Mouse (Mus musculus) small intestine, adult 10 weeks (tissue): ENCODE data around the gene Ifi211. TPM values are rescaled to one million over a fixed set of nuclear protein-coding genes. Genes with fewer than 3 reads are reported as not detected.

Experiments used
- polyA plus RNA-seq: library from polyadenylated mRNA; stranded (reverse); fragments of 350-450 nt; fragmentation: Illumina TruSeq; extraction: RNeasy Lipid Tissue Mini Kit (QIAGEN cat#74804); gene quantifications from one replicate; pipeline ENCODE4 v1.2.3, GENCODE M21; 2014; ENCODE audit warnings: low replicate concordance

The Ifi211 gene
- 15.0 TPM for polyA plus RNA-seq

GRCm38 (mm10) chr1:173912548-173913255 lies at the start of gene Ifi211:
Gene Ifi211 (minus strand): TSS chr1:173913046.

GRCm38 (mm10) chr1:173941924-173942779 lies 29.3 kb upstream of the Ifi211 start, which contains the start of the genes Mndal and Ifi203:
Gene Mndal (minus strand): TSS chr1:173942491.
Gene Ifi203 (minus strand): TSS chr1:173942672.

Other genes starting within 250 kb of the Ifi211 start
- 2.9 TPM for gene Ifi208, start 239.4 kb downstream of the Ifi211 start, polyA plus RNA-seq
- gene Ifi207, start 171.3 kb downstream of the Ifi211 start, polyA plus RNA-seq, result 11.9 TPM
- gene Ifi204, start 146.1 kb downstream of the Ifi211 start, polyA plus RNA-seq, result 19.2 TPM
- gene Mndal, start 29.4 kb upstream of the Ifi211 start, polyA plus RNA-seq, result 95.8 TPM
- gene Ifi203, start 29.6 kb upstream of the Ifi211 start, polyA plus RNA-seq, result 65.1 TPM
- not detected for gene Ifi202b, start 69.7 kb upstream of the Ifi211 start, polyA plus RNA-seq
- gene Ifi205, start 118.8 kb upstream of the Ifi211 start, polyA plus RNA-seq, result 11.8 TPM
- gene Olfr433, start 127.7 kb upstream of the Ifi211 start, polyA plus RNA-seq, result not detected
- gene Olfr432, start 136.2 kb upstream of the Ifi211 start, polyA plus RNA-seq, result not detected
- gene Olfr430, start 153.6 kb upstream of the Ifi211 start, polyA plus RNA-seq, result not detected
- gene Olfr429, start 171.3 kb upstream of the Ifi211 start, polyA plus RNA-seq, result not detected
- gene Olfr427, start 183.8 kb upstream of the Ifi211 start, polyA plus RNA-seq, result not detected
- gene Olfr231, start 208.1 kb upstream of the Ifi211 start, polyA plus RNA-seq, result not detected
- not detected for gene Olfr424, start 218.5 kb upstream of the Ifi211 start, polyA plus RNA-seq
- gene Olfr420, start 242.6 kb upstream of the Ifi211 start, polyA plus RNA-seq, result not detected